Mouse (Mus musculus) thymus, adult 2 months (tissue): ENCODE results near the gene Rbfox3.

ENCODE experiments used
- CTCF ChIP-seq: fragments of 200-500 bp; IDR thresholded peaks from 2 replicates; pipeline ENCODE4 v1.5.1; 2012; ENCODE audit warnings: mild to moderate bottlenecking, control low read depth, low read length, moderate library complexity, borderline replicate concordance; ENCODE audit not compliant: control insufficient read depth, poor library complexity, insufficient read depth; ENCODE audit errors: extremely low read depth
- POLR2A ChIP-seq: fragments of 200-500 bp; IDR thresholded peaks from 2 replicates; pipeline ENCODE4 v1.6.1; 2012; ENCODE audit warnings: mild to moderate bottlenecking, low read length, control low read depth, moderate library complexity; ENCODE audit not compliant: control insufficient read depth, poor library complexity, insufficient read depth; ENCODE audit errors: extremely low read depth

- TF ChIP-seq CTCF: no peak
- TF ChIP-seq POLR2A: no peak
Measured at GRCm38 (mm10) chr11:118453886-118454671, 457.3 kb downstream of the Rbfox3 start.
